Mouse (Mus musculus): ENCODE measurements around the gene Tnks2.

Tnks2 gene

DNA sequence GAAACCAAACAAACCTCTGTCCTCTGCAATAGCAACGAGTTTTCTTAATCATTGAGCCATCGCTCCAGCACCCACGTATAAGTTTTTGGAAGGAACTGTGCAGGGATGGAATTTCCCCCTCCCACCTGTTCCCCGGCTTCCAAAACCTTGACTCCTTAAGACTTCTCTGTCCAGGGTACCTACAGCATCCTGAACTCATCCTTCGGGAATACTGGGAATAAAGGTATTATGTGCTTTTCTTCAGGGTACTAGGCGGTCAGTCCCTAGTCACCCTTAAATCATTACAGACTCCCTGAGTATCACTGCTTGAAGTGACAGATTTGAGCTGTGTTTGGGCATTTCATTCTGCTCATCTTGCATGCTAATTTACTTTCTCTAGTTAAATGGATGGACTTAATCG lies 69.3 kb downstream of the Tnks2 start:
- no peak for DNase-seq

DNA sequence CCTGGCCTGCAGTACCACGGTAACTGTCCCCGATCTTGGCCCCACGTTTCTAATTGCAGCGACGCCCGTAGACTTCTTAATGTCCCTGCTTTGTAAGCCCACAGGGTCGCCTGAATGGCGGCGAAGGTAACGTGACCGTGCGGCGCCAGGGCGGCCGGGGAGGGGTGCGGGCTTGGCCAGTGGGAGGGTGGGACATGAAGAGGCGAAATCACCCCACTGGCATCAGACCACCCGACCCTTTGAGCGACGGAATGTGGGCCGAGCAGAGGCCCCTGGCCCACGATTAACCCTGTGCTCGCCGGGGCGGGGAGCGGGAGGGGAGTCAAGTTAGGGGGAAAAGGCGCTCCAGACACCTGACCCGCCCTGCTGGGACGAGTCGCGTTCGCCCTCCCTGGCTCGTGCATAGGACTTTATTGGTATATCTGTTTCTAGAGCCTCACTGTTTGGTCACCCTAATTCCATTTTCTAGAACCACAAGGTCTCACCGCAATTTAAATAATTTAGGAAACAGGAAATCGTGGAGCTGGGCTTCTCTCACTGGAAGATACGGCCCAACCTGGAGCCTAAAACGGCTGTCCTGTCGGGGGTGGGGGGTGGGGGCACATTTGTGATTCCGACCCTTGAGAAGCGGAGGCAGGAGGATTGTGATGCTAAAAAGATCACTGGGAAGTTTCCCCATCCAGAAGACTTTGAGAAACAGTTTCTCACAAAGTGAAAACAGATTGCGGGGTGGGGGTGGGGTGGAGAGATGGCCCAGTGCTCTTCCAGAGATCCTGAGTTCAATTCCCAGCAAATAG lies 70.4 kb downstream of the Tnks2 start:
- no peak for DNase-seq

DNA sequence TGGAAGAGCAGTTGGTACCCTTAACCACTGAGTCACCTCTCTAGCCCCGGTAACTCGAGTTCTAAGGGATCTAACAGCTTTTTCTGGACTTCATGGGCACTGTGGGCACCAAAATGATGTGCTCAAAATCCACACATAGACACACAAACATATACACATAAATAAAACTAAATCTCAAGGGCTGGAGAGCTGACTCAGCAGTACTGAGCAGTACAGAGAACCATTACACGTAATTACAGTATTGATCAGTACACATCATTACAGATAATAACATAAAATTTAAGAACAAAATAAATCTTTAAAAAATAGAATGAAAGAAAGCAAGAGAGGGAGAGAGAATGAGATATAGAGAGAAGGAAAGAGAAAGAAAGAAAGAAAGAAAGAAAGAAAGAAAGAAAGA lies 75.1 kb downstream of the Tnks2 start:
- DNase-seq: no peak

DNA sequence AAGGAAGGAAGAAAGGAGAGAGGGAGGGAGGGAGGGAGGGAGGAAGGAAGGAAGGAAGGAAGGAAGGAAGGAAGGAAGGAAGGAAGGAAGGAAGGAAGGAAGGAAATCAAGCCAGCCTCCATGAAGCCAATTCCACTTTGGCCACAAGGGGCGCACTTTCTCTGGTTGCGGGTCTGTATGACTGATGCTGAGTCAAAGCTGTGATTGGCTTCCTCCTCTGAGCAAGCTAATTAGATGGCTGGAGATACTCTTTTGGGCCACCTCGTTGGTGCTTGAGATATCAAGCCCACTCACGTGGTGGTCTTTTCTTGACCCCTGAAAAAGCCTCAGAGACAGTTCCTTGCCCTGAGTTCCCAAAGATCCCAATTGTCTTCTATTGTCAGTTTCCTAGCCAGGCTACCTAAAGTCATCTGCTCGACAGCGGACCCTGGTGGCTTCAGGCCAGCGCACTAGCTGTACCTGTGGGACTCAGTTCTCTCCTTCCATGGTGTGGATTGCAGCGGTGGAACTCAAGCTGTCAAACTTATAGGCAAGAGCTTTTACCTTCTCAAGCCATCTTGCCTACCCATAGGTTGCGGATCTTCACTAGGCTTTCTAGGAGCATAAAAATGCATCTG lies 75.8 kb downstream of the Tnks2 start:
- peak; percentile 74 for DNase-seq

DNA sequence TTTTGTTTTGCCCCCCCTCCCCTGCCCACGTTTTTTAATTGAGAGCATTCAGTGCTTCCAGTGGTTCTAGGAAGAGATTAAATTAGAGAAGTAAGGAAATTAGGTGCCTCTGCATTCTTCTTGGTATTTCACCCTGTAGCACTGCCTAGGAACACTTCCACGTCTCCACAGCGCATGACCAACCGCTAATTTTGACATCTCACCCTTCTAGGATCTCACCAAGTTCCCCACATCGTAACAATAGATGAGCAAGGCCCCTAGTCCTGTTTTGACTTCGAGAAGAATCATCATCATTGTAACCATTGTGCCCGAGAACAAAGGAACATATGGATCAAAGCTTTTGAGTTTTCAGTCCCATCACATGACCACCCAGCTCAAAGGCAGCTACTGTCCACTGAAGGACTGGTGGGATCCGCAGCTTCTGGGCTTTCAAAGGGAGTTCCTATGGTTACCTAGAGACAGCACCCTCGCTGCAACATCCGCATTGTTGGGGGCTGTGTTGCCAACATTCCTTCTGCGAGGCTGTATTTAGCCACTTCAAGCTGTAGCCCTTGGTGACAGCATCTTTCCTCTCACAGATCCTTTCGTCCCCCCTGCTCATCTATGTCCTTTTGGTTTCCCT lies 76.5 kb downstream of the Tnks2 start:
- DNase-seq: no peak

DNA sequence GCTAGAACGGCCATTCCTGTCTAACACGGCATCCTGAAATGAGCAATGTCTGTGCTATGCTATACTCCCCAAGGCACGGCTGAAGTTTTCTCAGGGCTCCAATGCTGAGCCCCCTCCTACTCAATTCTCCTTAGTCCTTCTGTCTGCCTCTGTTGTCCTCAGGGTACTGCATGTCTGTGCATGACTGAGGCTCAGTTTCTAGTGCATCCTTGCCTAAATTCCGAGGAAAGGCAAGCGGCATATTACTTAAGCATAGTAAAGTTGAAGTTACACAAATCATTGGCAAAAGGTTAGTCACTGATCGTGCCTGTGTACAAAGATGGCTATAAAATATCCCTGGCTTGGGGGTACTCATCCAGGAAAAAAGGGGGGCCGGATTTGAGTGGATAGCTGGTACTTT lies 79.0 kb downstream of the Tnks2 start:
- DNase-seq: no peak

GRCm38 (mm10) chr19:36916206-36916605 lies 82.2 kb downstream of the Tnks2 start:
- no peak for DNase-seq

GRCm38 (mm10) chr19:36916876-36917389 lies 82.9 kb downstream of the Tnks2 start:
- DNase-seq: no peak

DNA sequence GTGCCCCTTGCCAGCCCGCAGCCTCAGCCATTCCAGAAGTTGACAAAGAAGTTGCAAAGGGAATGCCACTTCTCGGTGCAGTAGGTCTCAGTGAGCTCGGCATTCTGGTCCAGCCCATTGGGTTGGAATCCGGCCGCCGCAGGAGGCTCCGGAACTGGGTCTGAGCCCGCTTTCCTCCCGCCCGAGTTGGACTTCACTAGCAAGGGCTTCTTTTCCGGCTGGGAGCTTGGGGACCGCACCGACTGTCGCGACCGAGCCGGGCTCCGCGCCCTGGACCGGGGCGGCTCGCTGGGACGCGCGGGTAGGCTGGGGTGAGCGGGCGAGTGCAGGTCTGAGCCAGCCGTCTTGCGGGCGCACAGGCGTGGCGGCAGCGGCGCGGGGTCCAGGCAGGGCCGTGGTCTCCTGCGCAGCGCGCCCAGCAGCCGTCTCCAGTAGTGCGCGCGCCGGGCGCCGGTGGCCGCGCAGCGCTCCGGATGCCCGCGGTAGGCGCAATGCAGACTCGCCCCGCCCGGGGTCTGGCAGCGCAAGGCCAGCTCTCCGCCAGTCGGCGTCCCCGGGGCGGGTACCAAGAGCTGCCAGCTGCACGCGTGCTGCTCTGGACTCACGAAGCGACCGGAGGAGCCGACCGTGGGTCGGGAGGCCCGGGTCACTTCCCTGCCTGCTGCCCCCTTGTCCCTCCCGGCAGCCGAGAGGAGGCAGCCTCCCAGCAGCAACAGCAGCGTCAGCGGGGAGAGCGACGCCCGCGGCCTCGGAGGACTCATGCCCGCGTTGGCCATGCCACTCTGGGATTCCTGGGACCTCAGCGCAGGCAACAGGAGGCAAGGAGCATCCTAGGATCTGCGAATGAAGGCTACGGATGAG lies 84.6 kb downstream of the Tnks2 start:
- peak; percentile 62 for DNase-seq

DNA sequence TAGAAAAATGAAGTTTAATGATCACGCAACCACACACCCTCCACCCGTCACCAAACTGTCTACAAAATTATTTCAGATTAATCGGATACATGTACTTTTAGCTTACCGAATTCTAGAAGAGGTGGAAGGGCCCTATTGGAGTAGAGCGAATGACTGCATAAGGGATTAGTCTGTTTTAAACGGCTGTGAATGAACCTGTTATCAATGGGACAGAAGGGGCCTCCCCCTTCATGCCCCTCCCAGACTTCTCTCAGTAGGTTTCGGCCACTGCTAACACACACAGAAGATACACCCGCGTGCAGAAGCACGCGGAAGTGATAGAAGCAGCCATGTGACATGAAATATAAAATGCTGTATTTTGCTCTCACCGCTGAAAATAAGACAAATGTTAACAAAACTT lies 85.4 kb downstream of the Tnks2 start, which contains the start of gene Fgfbp3:
Gene Fgfbp3 (minus strand): TSS at position 150 of the 400 bp plus-strand sequence.
- DNase-seq: peak; percentile 15

DNA sequence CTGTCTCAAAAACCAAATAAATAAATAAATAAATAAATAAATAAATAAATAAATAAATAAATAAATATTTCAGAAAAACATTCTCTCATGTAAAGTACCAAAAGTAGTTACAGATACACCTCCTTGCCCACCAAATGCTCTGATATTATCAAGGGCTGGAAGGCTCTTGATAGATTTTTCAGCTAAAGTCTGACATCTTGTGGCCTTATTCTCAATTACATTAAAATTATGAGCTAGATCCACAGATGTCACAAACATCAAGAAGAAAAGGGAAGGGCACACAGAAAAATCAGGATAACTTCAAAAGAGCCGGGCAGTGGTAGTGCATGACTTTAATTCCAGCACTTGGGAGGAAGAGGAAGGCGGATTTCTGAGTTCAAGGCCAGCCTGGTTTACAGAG lies 88.0 kb downstream of the Tnks2 start:
- DNase-seq: no peak

DNA sequence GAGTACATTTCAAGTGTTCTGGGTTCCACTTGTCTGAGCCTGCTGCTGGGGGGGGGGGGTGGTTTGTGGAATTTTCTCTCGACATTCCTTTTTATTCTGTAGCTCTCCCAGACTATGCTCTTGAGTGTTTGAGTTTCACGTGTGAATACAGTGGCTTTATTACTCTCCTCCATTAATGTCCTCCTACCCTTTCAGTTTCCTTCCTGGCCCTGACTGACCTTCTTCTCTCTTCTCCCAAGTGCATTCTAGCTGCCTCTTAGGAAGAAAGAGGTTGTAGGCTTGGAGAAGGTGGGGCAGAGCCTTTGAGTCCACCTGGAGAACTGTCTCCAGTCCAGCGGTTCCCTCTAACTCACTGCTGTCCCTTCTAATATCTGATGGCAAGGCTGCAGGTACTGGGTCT lies 88.9 kb downstream of the Tnks2 start:
- no peak for DNase-seq

DNA sequence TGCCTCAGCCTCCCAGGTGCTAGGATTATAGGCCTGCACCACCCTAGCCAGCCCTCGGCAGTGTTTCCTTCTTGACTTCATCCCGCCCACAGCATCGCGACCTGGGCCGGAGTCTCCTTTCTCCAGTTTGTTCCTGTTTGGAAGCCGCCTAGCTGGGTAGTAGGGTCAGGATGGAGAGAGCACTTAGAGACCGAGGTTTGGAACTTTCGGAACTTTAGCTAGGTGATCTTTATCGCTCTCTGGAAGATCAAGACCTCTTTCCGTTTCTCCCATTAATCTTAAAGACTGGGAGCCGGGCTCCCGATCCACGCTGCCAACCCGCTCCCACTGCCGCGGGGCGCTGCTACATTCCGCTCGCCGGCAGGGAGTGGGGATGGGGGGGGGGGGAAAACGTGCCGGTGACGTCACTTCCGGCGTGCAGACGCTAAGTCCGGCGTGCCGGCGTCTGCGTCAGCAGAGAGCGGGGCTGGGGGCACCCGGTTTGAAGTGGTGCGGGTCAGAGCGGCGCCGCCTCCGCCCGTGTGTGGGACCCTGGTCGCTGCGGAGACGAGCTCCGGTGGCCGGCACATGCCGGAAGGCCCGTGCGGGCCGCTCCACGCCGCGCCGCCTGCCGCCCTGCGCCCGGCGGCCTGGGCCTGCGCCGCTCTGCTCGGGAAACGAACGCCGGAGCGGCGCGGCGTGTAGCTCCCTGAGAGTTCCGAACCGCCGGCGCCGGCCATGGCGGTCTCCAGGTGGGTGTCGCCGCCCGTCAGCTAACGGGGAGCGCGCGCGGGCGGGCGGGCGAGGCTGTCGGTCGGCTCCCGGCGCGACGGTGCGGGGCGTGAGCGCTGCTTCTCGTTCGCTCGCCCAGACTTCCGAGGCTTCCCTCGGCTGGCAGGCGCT lies 91.9 kb downstream of the Tnks2 start, which contains the start of gene Btaf1:
Gene Btaf1 (plus strand): TSS at position 409 of the 882 bp plus-strand sequence.
- peak; percentile 83 for DNase-seq

DNA sequence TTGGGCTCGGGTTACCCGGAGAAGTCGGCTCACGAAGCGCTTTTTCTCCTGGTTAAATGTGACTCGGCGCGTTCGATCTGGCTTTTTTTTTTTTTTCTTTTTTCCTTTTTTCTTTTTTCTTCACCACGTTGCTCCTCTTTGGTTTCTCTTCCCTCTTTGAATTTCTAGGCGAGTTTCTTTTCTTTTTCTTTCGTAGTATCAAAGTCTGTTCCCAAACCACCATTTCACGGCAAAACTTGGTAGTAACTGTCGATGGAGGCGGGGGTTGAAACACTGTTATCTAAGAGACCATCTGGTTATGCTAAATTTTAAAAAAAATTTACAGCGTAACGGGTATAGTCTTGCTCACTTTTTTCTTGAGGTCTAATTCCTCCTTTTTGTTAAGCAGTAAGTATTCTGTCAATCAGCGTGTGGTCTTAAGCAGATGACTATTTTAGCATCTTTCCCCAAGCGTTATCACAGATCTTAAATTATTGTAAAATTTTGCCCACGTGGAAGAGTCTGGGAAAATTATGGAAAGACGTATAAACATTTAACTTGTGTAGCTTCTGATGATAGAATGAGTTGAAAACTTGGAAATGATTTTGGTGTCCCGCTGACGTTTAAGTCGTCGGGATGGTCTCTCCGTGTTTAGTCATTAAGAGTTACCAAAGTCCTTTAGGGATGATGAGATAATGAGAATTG lies 92.7 kb downstream of the Tnks2 start:
- DNase-seq: no peak

GRCm38 (mm10) chr19:36927800-36928361 lies 93.8 kb downstream of the Tnks2 start:
- no peak for DNase-seq

GRCm38 (mm10) chr19:36929816-36930215 lies 95.8 kb downstream of the Tnks2 start:
- DNase-seq: no peak

- DNase-seq: no peak
Observed at GRCm38 (mm10) chr19:36932097-36932496, 98.1 kb downstream of the Tnks2 start.

DNA sequence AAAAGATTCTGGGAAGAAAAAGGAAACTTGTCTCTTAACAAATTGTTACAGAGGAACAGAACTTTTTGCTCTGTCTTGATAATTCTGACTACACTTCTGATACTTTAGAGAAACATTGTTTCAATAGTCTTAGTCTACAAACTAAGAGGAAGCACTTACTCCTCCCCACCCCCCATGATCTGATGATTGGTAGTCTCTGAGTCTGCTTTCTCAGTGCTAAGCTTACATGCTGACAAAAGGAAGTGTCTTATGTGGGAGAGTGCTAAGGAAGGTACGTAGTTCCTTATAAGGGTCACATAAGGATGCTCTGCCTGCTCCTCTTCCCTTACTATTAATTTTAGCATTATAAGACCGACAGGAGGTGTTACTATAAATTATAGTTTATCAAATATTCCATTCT lies 98.6 kb downstream of the Tnks2 start:
- no peak for DNase-seq

DNA sequence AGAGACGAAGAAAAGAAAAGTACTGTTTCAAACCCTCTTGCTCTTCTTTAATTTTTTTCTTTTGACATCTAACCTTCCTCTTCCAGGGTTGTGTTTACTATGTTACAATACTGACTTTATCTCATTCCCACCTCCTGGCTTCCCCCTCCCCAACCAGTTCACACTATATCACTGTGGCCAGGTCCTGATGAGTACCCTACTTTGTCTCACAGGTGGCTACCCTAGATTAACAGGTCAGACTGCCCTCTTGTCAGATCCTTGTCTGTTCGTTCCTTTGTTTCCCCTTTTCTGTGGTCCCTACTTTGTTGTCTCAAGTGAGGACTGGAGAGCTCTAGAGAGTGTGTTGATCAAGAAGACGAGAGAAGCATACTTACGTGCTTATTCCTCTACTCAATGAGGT lies 102.3 kb downstream of the Tnks2 start:
- DNase-seq: no peak

- DNase-seq: no peak
Observed at GRCm38 (mm10) chr19:36938008-36938407, 104.0 kb downstream of the Tnks2 start.

- no peak for DNase-seq
Observed at GRCm38 (mm10) chr19:36940064-36940463, 106.0 kb downstream of the Tnks2 start.
